Mouse (Mus musculus) right cerebral cortex, adult 18-20 months (tissue): ENCODE data around the gene Prdm16.

ENCODE experiments used
- DNase-seq: peaks from one replicate; pipeline ENCODE4 v3.0.0; 2022; ENCODE audit warnings: mixed read lengths

Gene Prdm16

DNA sequence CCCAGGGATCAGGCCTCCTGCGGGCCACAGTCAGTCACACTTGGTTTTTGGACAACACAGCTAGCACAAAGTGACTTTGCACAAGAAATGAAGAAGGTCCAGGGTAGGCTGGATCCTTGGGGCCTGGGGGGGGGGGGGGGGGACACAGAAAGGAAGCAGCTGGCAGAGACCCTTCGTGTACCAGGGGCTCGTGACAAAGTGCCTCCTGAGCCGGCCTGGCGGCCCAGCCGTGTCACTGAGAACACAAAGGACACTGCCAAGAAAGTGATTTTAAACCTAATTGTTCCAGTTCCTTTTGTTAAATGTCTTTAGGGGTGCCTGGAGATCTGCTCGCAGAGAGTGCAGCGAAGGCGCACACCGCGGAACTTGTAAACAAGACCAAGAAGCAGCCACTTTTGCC lies 87.2 kb downstream of the Prdm16 start:
- no peak for DNase-seq

- no peak for DNase-seq
These were observed 89.4 kb downstream of the Prdm16 start for GRCm38 (mm10) chr4:154547176-154547855.

DNA sequence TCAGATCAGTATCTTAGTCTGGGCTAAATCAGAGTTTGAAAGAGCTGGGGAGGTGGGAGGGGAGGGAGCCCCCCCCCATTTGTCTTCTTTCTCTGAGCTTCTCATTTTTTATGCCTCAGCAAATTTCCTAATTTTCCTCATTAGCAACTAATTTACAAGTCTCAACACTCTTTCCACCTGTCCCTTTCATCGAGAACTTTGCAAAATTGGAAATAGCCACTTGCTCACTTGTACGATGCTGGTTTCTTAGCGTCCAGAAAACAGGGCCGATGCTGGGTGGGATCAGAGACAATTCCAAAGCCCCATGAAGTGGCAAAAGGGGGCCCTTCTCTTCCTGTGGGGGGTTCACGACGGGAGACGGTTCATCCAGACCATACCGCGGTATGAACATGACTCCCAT lies 91.4 kb downstream of the Prdm16 start:
- DNase-seq: no peak

- DNase-seq: no peak
These were observed 92.8 kb downstream of the Prdm16 start for GRCm38 (mm10) chr4:154543921-154544320.

- DNase-seq: no peak
These were observed 93.5 kb downstream of the Prdm16 start for GRCm38 (mm10) chr4:154543128-154543527.

DNA sequence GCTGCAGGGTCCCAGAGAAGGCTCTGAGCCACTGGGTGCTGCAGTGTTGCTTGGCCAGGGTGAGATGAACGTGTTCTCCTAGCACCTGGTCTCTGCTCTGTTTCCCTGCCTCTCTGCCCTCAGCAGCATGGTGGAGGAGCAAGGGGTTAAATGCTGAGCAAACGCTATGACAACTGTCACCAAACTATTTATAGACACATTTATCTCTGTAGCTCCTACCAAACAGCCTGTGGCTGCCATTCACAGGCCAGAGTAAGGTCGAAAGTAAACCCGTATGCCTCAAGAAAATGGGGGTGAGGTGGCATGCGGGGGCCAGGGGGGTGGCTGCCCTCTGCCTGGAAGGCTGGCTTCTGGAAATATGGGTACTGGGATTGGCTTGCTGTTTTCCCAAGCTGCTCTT lies 94.1 kb downstream of the Prdm16 start:
- no peak for DNase-seq

DNA sequence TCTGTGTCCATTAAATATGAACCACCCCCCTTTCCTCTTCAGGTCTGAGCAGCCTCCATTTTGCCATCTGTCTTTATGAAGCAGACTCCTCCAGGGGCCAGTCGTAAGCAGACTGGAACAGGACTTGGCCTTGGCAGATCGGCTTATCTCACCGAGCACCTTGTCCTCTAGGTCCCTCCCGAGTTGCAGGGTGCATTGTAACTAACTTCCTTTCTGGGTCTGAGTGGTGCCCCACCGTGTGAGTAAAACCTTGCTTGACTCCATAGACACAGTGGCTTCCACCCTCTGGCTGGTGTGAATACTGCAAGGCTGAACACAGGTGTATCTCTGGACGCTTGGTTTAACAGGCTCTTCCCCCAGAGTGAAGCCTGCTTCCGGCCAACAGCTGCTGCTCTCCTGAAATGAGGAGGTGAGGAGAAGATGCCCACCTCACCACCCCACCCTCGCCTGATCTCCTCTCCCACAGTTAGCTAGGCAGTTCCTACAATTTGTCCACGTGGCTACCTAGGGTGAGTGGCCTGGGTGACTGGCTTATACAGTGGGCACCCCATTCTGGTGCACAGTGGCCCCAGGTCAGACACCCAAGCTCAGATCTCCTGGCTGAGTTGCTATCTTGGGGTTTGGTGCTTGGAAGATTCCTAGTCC lies 94.9 kb downstream of the Prdm16 start:
- no peak for DNase-seq

DNA sequence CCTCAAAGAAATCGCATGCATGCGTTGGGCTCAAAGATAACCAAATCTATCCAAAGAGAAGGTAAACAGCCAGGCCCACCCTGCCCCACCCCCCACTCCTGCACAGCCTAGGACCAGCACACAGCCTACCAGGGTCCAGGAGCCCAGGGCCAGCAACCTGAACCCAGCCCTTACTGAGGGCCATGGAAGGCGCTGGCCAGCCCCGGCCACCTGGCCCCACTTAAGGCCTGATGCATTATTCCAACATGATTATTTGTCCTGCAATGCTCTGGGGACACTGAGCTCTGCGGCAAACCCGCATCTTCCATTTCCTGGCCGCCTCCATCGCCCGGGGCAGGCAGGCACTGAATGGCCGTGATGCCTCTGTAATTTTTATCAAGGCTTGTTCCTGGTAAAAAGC lies 96.0 kb downstream of the Prdm16 start:
- DNase-seq: no peak

DNA sequence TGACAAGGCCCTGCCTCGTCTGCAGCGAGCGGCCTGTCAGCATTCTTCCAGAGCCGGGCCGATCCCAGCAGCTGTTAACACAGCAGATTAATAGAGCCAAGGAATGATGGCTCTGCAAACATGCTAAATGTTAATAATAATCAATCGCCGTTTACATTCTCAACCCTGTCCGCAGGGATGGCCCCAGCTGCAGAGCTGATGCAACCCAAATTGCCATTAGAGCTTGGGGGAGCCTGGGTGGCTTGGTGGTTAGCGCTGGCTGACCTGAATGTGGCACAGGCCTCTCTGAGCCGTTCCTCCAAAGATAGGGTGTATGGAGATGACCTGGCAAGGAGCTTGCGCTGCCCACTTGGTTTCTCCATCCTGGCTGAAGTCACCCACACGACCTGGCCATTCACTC lies 97.0 kb downstream of the Prdm16 start:
- no peak for DNase-seq

GRCm38 (mm10) chr4:154538727-154539126 lies 97.9 kb downstream of the Prdm16 start:
- DNase-seq: no peak

- DNase-seq: no peak
These were observed 100.6 kb downstream of the Prdm16 start for GRCm38 (mm10) chr4:154536110-154536509.

DNA sequence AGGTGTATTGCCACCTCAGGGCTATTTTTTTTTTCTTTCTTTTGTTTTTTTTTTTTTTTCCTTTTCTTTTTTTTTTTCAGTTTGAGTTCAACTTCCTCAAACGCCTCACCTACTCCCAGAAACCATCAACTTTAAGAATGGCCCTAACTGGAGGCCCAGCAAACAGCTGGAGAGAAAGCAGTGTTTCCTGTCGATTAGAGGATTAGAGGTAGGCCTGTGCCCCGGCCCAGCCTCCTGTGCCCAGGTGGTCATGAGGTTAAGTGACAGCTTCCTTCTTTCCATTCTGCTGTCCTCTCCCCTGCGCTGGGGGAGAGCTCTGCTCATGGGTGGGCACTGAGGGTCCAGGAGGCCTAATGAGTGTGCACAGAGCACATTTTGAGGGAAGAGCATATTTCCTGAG lies 105.3 kb downstream of the Prdm16 start:
- no peak for DNase-seq

DNA sequence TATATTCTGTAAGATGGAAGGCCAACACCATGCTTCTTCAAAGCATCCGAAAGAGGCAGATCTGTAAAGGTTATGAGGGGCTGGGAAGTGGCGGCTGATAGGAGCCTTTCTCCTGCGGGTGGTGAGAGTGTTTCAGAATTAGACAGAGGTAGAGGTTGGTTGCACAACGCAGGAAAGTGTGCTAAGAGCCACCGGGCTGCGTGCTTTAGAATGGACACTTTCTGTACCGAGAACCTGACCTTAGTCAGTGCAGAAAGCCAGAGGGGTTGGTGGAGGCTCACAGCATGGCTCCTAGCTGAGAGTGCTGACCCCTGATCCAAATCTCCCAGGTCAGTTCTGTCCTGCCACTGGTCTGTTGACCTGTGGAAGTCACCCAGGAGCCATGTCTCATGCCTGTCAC lies 106.3 kb downstream of the Prdm16 start:
- no peak for DNase-seq

GRCm38 (mm10) chr4:154527506-154527905 lies 109.2 kb downstream of the Prdm16 start:
- no peak for DNase-seq

DNA sequence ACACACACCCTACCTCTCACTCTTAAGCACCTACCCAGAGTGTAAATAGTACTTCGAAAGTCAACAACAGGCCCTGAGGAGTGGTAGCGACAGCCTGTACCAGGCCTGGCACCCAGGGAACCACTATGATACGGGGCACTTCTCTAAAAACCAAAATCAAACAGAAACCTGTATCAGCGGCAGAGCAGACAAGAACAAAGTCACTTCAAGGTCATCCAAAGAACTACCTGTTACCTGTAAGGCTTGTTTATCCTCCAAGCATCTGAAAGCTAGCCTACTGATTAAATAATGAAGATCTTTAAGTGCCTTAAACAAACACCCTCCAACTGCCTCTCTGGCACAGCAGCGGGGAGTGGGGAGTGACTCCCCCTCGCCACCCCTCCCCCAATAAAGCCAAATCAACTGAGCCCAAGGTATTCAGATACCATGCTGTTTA lies 110.3 kb downstream of the Prdm16 start:
- no peak for DNase-seq

DNA sequence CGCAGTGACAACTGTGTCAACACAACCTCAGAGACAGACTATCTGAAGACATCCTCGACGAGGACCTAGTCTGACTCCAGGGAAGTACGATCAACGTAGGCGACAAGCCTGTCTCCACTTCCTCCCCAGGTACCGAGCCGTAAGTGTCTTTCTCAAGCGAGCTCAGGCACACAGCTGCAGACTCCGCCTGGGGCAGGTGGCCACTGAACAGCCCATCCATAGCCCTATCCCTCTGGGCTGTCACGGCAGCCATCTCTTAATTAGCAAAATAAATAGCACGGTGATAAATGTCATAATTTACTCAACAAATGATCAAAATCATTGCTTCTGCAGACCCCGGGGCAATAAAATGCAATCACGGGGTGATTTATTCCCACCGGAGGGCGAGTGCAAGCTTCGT lies 112.8 kb downstream of the Prdm16 start:
- DNase-seq: no peak

GRCm38 (mm10) chr4:154521881-154522676 lies 114.6 kb downstream of the Prdm16 start:
- no peak for DNase-seq

DNA sequence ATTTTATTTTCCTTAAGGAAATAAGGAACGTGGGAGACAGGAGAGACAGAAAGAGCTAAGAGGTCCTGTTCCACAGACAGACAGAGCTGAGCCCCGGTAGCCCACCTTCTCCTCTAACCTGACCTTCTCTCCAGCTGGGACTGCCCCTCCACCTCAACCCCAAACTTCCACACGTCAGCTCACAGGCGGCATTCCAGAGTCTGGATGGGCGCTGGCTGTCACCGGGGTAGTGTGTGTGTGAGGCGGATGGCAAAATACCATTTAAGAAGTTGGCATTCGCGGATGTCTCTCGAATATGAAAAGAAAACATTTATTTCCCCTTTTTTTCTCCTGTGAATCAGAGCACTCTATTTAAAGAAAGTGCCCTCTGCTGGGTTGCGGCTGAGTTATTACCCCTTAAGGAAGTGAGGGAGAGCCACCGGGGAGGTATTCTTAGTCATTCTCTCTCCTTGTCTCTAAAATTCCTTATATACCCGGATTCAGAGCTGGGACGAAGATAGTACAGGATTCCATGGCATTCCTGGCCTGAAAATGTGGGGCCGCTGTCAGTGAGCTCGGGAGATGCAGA lies 117.1 kb downstream of the Prdm16 start:
- DNase-seq: peak; percentile 15

GRCm38 (mm10) chr4:154517991-154518390 lies 118.7 kb downstream of the Prdm16 start:
- no peak for DNase-seq

- DNase-seq: no peak
These were observed 120.2 kb downstream of the Prdm16 start for GRCm38 (mm10) chr4:154516470-154516869.

DNA sequence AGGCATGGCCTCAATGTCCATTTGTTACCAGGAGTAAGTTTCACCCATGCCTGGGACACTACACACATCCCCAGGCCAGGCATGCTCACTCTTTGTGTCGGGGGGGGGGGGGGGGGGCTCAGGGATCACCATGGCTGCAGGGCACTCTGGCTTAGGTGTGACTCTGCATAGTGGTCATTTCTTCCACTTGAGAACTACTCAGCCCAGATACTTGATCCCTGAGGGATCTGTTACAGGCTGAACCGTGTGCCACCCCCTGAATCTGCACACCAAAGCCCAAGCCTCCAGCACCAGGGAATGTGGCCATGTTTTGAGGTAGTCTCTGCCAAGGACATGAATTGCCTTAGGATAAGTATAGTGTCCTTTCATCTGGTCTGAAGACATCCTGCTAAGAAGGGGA lies 123.0 kb downstream of the Prdm16 start:
- DNase-seq: no peak

- DNase-seq: no peak
These were observed 124.1 kb downstream of the Prdm16 start for GRCm38 (mm10) chr4:154512518-154513090.

DNA sequence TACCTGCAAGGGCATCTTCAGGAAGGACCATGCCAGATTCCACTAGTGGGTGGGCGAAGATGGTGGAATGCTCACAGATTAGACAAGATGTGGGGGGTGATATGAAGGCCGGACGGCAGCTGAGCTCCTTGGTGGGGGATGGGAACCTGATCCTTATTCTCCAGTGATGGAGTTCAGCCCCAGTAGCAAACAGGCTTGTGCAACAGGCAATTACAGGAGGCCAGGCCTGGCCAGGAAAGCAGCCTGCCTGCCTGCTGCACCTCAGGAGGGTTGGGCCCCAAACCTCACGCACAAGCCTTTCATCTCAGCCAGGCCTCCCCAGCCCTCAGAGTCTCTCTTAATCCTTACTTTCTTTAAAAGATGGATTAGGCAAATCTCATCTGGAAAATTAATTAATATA lies 124.9 kb downstream of the Prdm16 start:
- DNase-seq: no peak
